Mouse (Mus musculus): Measurements from ENCODE around the gene Fgfr2. TPM values are rescaled to one million over a fixed set of nuclear protein-coding genes. Genes with fewer than 3 reads are reported as not detected.

Gene Fgfr2
- polyA plus RNA-seq, 1 experiment from 2014 or later: 93.6 TPM

- H3K36me3 ChIP-seq (ENCODE audit: control insufficient read depth, insufficient read depth, low read length): no peaks in the 10 kb centered on the region
- ATAC-seq (replicated peaks; ENCODE audit: low FRiP score) (no peak), DNase-seq (ENCODE audit: low spot score) (peak; percentile 43)
- peaks cover 34% of the 10 kb centered on the region for H3K4me1 ChIP-seq (replicated peaks; ENCODE audit: control insufficient read depth, insufficient read depth, low read length)
- H3K4me3 ChIP-seq (ENCODE audit: low read depth, low read length): no peak overlapping the region
- 93% methylated on average over 5 of the region's 5 CpGs for WGBS
- no peaks in the 10 kb centered on the region for H3K9me3 ChIP-seq (ENCODE audit: control insufficient read depth, low read length)
- no peak overlapping the region for H3K9ac ChIP-seq (ENCODE audit: low read length)
- H3K27me3 ChIP-seq (ENCODE audit: control insufficient read depth, insufficient read depth, low read length): no peaks in the 10 kb centered on the region
- H3K27ac ChIP-seq (ENCODE audit: low read depth, low read length): no peak overlapping the region
- H3K4me2 ChIP-seq (ENCODE audit: low read depth, low read length, severe bottlenecking): no peak overlapping the region
Measured at GRCm38 (mm10) chr7:132804951-132805350, 318.2 kb downstream of the Fgfr2 start.

GRCm38 (mm10) chr7:132804461-132804860 is 318.7 kb downstream of the Fgfr2 start:
- Histone ChIP-seq H3K4me2 (ENCODE audit: low read depth, low read length, severe bottlenecking) (no peak overlapping the region), H3K4me1 (replicated peaks; ENCODE audit: control insufficient read depth, insufficient read depth, low read length) (peaks cover 29% of the 10 kb centered on the region), H3K9me3 (ENCODE audit: control insufficient read depth, low read length) (no peaks in the 10 kb centered on the region), H3K4me3 (ENCODE audit: low read depth, low read length) (no peak overlapping the region), H3K9ac (ENCODE audit: low read length) (no peak overlapping the region), H3K27me3 (ENCODE audit: control insufficient read depth, insufficient read depth, low read length) (no peaks in the 10 kb centered on the region), H3K36me3 (ENCODE audit: control insufficient read depth, insufficient read depth, low read length) (no peaks in the 10 kb centered on the region), H3K27ac (ENCODE audit: low read depth, low read length) (no peak overlapping the region)
- WGBS: 85% methylated on average over 7 of the region's 7 CpGs
- ATAC-seq (replicated peaks; ENCODE audit: low FRiP score) (no peak), DNase-seq (ENCODE audit: low spot score) (peak; percentile 33)

DNA sequence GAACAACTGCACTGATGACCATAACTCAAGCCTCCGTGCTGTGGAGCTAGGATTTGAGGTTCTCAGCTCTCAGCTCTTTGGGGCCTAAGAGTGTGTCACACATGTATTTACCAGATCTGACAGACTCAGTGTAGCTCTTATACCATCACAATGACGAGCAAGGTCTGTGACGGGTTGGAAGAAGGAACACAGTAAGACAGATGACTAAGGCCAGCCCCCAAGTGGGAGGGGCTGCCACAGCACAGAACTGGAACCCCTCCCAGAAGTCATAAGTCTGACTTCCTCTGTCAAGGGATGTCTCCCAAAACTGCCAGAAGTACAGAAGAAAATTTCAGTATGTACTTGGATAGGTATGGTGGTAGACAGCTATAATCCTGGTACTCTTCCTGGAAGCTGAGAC is 319.2 kb downstream of the Fgfr2 start:
- DNase-seq (ENCODE audit: low spot score) (no peak), ATAC-seq (replicated peaks; ENCODE audit: low FRiP score) (no peak)
- 85% methylated on average over 3 of the region's 3 CpGs for WGBS
- Histone ChIP-seq H3K4me1 (replicated peaks; ENCODE audit: control insufficient read depth, insufficient read depth, low read length) (peaks cover 27% of the 10 kb centered on the region), H3K9ac (ENCODE audit: low read length) (no peak overlapping the region), H3K27ac (ENCODE audit: low read depth, low read length) (no peak overlapping the region), H3K4me2 (ENCODE audit: low read depth, low read length, severe bottlenecking) (no peak overlapping the region), H3K9me3 (ENCODE audit: control insufficient read depth, low read length) (no peaks in the 10 kb centered on the region), H3K4me3 (ENCODE audit: low read depth, low read length) (no peak overlapping the region), H3K36me3 (ENCODE audit: control insufficient read depth, insufficient read depth, low read length) (no peaks in the 10 kb centered on the region), H3K27me3 (ENCODE audit: control insufficient read depth, insufficient read depth, low read length) (no peaks in the 10 kb centered on the region)

DNA sequence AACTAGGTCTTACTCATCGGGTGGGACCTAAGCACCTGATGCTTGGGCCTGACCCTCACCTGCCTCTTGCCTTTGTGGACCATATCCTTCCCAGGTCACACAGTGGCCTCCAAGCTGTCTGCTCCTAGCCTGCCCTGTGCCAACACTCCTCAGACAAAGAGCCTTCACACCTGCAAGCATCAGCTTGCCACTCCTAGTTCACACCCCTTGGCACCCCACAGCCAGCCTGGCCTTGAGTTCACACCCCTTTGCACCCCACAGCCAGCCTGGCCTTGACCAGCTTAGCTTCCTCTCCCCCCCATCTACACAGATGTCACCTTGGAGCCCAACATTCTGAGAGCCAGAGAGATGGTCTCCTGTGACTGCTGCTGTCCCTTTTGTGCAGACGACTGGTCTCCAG is 319.8 kb downstream of the Fgfr2 start:
- Histone ChIP-seq H3K4me2 (ENCODE audit: low read depth, low read length, severe bottlenecking) (no peak overlapping the region), H3K36me3 (ENCODE audit: control insufficient read depth, insufficient read depth, low read length) (no peaks in the 10 kb centered on the region), H3K27me3 (ENCODE audit: control insufficient read depth, insufficient read depth, low read length) (no peaks in the 10 kb centered on the region), H3K4me3 (ENCODE audit: low read depth, low read length) (no peak overlapping the region), H3K9ac (ENCODE audit: low read length) (no peak overlapping the region), H3K4me1 (replicated peaks; ENCODE audit: control insufficient read depth, insufficient read depth, low read length) (peaks cover 21% of the 10 kb centered on the region), H3K27ac (ENCODE audit: low read depth, low read length) (no peak overlapping the region), H3K9me3 (ENCODE audit: control insufficient read depth, low read length) (no peaks in the 10 kb centered on the region)
- DNase-seq (ENCODE audit: low spot score) (peak; percentile 46), ATAC-seq (replicated peaks; ENCODE audit: low FRiP score) (no peak)
- 90% methylated on average over 2 of the region's 2 CpGs for WGBS

- H3K4me1 ChIP-seq (replicated peaks; ENCODE audit: control insufficient read depth, insufficient read depth, low read length): peaks cover 15% of the 10 kb centered on the region
- no peak overlapping the region for H3K9ac ChIP-seq (ENCODE audit: low read length)
- ATAC-seq (replicated peaks; ENCODE audit: low FRiP score) (no peak), DNase-seq (ENCODE audit: low spot score) (peak; percentile 45)
- 84% methylated on average over 11 of the region's 11 CpGs for WGBS
- no peaks in the 10 kb centered on the region for H3K9me3 ChIP-seq (ENCODE audit: control insufficient read depth, low read length)
- no peak overlapping the region for H3K4me3 ChIP-seq (ENCODE audit: low read depth, low read length)
- no peak overlapping the region for H3K27ac ChIP-seq (ENCODE audit: low read depth, low read length)
- H3K4me2 ChIP-seq (ENCODE audit: low read depth, low read length, severe bottlenecking): no peak overlapping the region
- no peaks in the 10 kb centered on the region for H3K27me3 ChIP-seq (ENCODE audit: control insufficient read depth, insufficient read depth, low read length)
- no peaks in the 10 kb centered on the region for H3K36me3 ChIP-seq (ENCODE audit: control insufficient read depth, insufficient read depth, low read length)
Measured at GRCm38 (mm10) chr7:132802691-132803090, 320.5 kb downstream of the Fgfr2 start.

DNA sequence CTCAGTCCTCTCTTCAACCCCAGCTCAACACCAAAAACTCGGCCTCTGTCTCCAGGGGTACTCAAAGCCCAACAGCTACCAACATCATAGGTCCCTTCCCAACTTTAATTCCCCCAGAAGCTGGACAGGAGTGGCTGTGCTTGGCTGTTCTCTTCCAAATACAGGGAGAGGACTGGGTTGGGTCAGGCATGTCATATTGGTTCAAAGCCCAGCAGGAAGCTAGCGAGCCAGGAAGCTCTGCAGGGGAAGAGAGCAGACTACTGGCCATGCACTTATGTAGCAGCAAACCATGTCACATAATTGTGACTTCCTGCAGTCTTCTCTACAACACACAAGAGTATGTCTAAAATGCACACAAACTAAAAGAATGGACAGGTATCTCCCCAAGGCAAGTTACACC is 321.1 kb downstream of the Fgfr2 start:
- Histone ChIP-seq H3K4me1 (replicated peaks; ENCODE audit: control insufficient read depth, insufficient read depth, low read length) (peaks cover 8% of the 10 kb centered on the region), H3K4me2 (ENCODE audit: low read depth, low read length, severe bottlenecking) (no peak overlapping the region), H3K27ac (ENCODE audit: low read depth, low read length) (no peak overlapping the region), H3K9ac (ENCODE audit: low read length) (no peak overlapping the region), H3K9me3 (ENCODE audit: control insufficient read depth, low read length) (no peaks in the 10 kb centered on the region), H3K36me3 (ENCODE audit: control insufficient read depth, insufficient read depth, low read length) (no peaks in the 10 kb centered on the region), H3K4me3 (ENCODE audit: low read depth, low read length) (no peak overlapping the region), H3K27me3 (ENCODE audit: control insufficient read depth, insufficient read depth, low read length) (no peaks in the 10 kb centered on the region)
- peak; percentile 28 for DNase-seq (ENCODE audit: low spot score)
- ATAC-seq (replicated peaks; ENCODE audit: low FRiP score): no peak
- 76% methylated on average over 2 of the region's 2 CpGs for WGBS

GRCm38 (mm10) chr7:132801509-132801908 is 321.6 kb downstream of the Fgfr2 start:
- no peak overlapping the region for H3K4me3 ChIP-seq (ENCODE audit: low read depth, low read length)
- H3K9me3 ChIP-seq (ENCODE audit: control insufficient read depth, low read length): no peaks in the 10 kb centered on the region
- ATAC-seq (replicated peaks; ENCODE audit: low FRiP score): no peak
- H3K27me3 ChIP-seq (ENCODE audit: control insufficient read depth, insufficient read depth, low read length): no peaks in the 10 kb centered on the region
- peak; percentile 35 for DNase-seq (ENCODE audit: low spot score)
- peaks cover 3% of the 10 kb centered on the region; the same call in 1 of the 2 replicates for H3K4me1 ChIP-seq (replicated peaks; ENCODE audit: control insufficient read depth, insufficient read depth, low read length)
- H3K9ac ChIP-seq (ENCODE audit: low read length): no peak overlapping the region
- H3K36me3 ChIP-seq (ENCODE audit: control insufficient read depth, insufficient read depth, low read length): no peaks in the 10 kb centered on the region
- 93% methylated on average over 5 of the region's 5 CpGs for WGBS
- H3K4me2 ChIP-seq (ENCODE audit: low read depth, low read length, severe bottlenecking): no peak overlapping the region
- no peak overlapping the region for H3K27ac ChIP-seq (ENCODE audit: low read depth, low read length)

DNA sequence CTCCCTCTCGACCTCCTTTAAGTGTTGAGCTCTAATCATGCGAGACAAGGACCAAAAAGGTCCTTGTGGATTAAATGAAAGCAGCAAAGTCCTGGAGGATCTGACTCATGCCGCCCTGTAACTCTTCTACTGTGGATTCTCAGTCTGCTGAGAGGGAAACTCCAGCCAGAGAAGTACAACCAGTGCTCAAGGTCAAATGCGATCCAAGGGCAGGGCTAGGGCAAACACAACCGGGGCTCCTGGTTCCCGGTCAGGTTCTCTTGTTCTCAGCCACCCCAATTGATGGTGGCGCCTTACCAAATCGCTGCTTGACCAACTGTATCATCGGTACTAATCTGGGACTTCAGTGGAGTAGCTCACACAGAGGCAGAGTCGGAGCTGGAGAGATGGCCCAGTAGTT is 322.3 kb downstream of the Fgfr2 start:
- Histone ChIP-seq H3K36me3 (ENCODE audit: control insufficient read depth, insufficient read depth, low read length) (no peaks in the 10 kb centered on the region), H3K4me1 (replicated peaks; ENCODE audit: control insufficient read depth, insufficient read depth, low read length) (no peaks in the 10 kb centered on the region; the same call in 1 of the 2 replicates), H3K27ac (ENCODE audit: low read depth, low read length) (no peak overlapping the region), H3K9me3 (ENCODE audit: control insufficient read depth, low read length) (no peaks in the 10 kb centered on the region), H3K9ac (ENCODE audit: low read length) (no peak overlapping the region), H3K4me2 (ENCODE audit: low read depth, low read length, severe bottlenecking) (no peak overlapping the region), H3K27me3 (ENCODE audit: control insufficient read depth, insufficient read depth, low read length) (no peaks in the 10 kb centered on the region), H3K4me3 (ENCODE audit: low read depth, low read length) (no peak overlapping the region)
- DNase-seq (ENCODE audit: low spot score) (no peak), ATAC-seq (replicated peaks; ENCODE audit: low FRiP score) (no peak)
- 83% methylated on average over 10 of the region's 10 CpGs for WGBS

DNA sequence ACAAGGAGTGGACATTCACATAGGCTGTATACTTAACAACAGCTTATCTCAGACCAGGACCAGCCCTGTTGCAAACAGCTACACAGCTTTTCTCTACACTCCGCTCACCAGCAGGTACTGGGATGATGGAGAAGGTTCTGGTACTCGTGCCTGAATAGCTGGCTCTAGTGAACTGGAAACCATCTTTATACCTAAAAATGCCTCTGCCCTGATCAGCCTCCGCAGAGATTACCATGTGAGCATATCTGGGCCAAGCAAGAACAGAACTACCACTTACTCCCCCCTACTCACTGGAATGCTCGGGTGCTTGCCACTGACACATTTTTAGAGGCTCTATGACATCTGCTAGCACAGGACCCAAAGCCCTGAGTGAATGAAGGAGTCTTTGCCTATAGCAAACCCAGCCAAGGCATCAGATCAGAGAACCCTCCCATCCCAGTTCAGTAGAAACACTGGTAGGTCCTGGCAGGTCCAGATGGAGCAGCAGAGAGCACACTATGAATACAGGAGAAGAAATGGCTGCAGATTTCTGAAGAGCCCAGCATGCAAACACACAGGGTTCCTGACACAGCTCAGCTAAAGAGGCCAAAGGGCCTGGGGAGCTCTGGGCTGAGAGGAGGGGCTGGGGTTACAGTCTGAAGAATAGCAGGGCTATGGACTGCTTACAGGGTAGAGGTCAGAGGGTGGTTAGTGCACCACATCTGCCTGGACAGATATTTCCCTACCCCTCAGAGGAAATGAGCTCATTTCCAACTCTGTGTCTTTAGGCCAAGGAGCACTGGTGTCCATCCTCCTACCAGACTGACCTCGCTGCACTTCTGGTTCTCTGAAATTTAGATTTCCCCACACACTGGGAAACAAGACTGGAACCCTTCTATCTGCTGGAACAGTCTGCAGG is 323.8 kb downstream of the Fgfr2 start:
- WGBS: 91% methylated on average over 5 of the region's 5 CpGs
- no peaks in the 10 kb centered on the region; the same call in 1 of the 2 replicates for H3K4me1 ChIP-seq (replicated peaks; ENCODE audit: control insufficient read depth, insufficient read depth, low read length)
- no peak overlapping the region for H3K27ac ChIP-seq (ENCODE audit: low read depth, low read length)
- no peak overlapping the region for H3K4me2 ChIP-seq (ENCODE audit: low read depth, low read length, severe bottlenecking)
- H3K9ac ChIP-seq (ENCODE audit: low read length): no peak overlapping the region
- ATAC-seq (replicated peaks; ENCODE audit: low FRiP score): no peak
- no peaks in the 10 kb centered on the region for H3K27me3 ChIP-seq (ENCODE audit: control insufficient read depth, insufficient read depth, low read length)
- H3K36me3 ChIP-seq (ENCODE audit: control insufficient read depth, insufficient read depth, low read length): no peaks in the 10 kb centered on the region
- H3K9me3 ChIP-seq (ENCODE audit: control insufficient read depth, low read length): no peaks in the 10 kb centered on the region
- DNase-seq (ENCODE audit: low spot score): no peak
- H3K4me3 ChIP-seq (ENCODE audit: low read depth, low read length): no peak overlapping the region
